Mouse (Mus musculus) right cerebral cortex, postnatal 36 days (tissue): ENCODE results near the gene Cdh23.

Experiments used
- DNase-seq, 2 experiments: peaks; one replicate each; pipeline ENCODE4 v3.0.0; 2022; ENCODE audit warnings: low spot score in 2 of 2, mixed read lengths in 1 of 2

Gene Cdh23

GRCm38 (mm10) chr10:60577920-60578737, 118.2 kb downstream of the Cdh23 start:
- no peak for DNase-seq

- no peak for DNase-seq
Observed at GRCm38 (mm10) chr10:60577125-60577919, 119.0 kb downstream of the Cdh23 start.

GRCm38 (mm10) chr10:60574851-60575250, 121.4 kb downstream of the Cdh23 start:
- no peak for DNase-seq

GRCm38 (mm10) chr10:60571491-60571890, 124.8 kb downstream of the Cdh23 start:
- no peak for DNase-seq

GRCm38 (mm10) chr10:60566369-60567037, 129.8 kb downstream of the Cdh23 start:
- DNase-seq, result no peak

- DNase-seq, result no peak
Observed at GRCm38 (mm10) chr10:60564136-60564535, 132.2 kb downstream of the Cdh23 start.

- DNase-seq, result no peak
Observed at GRCm38 (mm10) chr10:60562946-60563345, 133.3 kb downstream of the Cdh23 start.

GRCm38 (mm10) chr10:60558491-60558927, 137.8 kb downstream of the Cdh23 start:
- DNase-seq, result no peak

- DNase-seq, result no peak
Observed at GRCm38 (mm10) chr10:60552951-60553635, 143.2 kb downstream of the Cdh23 start.

- DNase-seq, result no peak
Observed at GRCm38 (mm10) chr10:60539164-60539914, 157.0 kb downstream of the Cdh23 start.

- no peak for DNase-seq
Observed at GRCm38 (mm10) chr10:60536098-60536811, 160.0 kb downstream of the Cdh23 start.

GRCm38 (mm10) chr10:60532502-60532901, 163.8 kb downstream of the Cdh23 start:
- no peak for DNase-seq

GRCm38 (mm10) chr10:60531349-60531748, 164.9 kb downstream of the Cdh23 start:
- no peak for DNase-seq

GRCm38 (mm10) chr10:60530633-60531032, 165.7 kb downstream of the Cdh23 start:
- no peak for DNase-seq

GRCm38 (mm10) chr10:60527949-60528348, 168.3 kb downstream of the Cdh23 start:
- no peak for DNase-seq

GRCm38 (mm10) chr10:60525081-60525480, 171.2 kb downstream of the Cdh23 start:
- no peak for DNase-seq

- no peak for DNase-seq
Observed at GRCm38 (mm10) chr10:60516286-60516685, 180.0 kb downstream of the Cdh23 start.

GRCm38 (mm10) chr10:60498538-60498937, 197.8 kb downstream of the Cdh23 start:
- no peak for DNase-seq

GRCm38 (mm10) chr10:60495070-60495469, 201.2 kb downstream of the Cdh23 start:
- no peak for DNase-seq

GRCm38 (mm10) chr10:60491538-60491937, 204.8 kb downstream of the Cdh23 start:
- DNase-seq, result no peak
